Mouse (Mus musculus) myocyte (in vitro differentiated cells): Measurements from ENCODE around the gene Gm20388.

Experiments used
- CEBPB ChIP-seq: IDR thresholded peaks from 2 replicates; pipeline ENCODE4 v1.6.1; 2011; ENCODE audit warnings: mild to moderate bottlenecking, moderate library complexity; ENCODE audit not compliant: poor library complexity, insufficient read depth, severe bottlenecking
- E2F4 ChIP-seq: IDR thresholded peaks from one replicate; pipeline ENCODE4 v1.6.1; 2011; ENCODE audit warnings: mild to moderate bottlenecking, control low read depth, moderate library complexity; ENCODE audit not compliant: insufficient read depth
- POLR2A ChIP-seq: IDR thresholded peaks from one replicate; pipeline ENCODE4 v1.6.1; 2011; ENCODE audit warnings: low read depth, mild to moderate bottlenecking, control low read depth, moderate library complexity; ENCODE audit not compliant: insufficient read length
- TCF12 ChIP-seq: IDR thresholded peaks from one replicate; pipeline ENCODE4 v1.6.1; 2011; ENCODE audit warnings: mild to moderate bottlenecking, control low read depth; ENCODE audit not compliant: poor library complexity, insufficient read depth, severe bottlenecking

DNA sequence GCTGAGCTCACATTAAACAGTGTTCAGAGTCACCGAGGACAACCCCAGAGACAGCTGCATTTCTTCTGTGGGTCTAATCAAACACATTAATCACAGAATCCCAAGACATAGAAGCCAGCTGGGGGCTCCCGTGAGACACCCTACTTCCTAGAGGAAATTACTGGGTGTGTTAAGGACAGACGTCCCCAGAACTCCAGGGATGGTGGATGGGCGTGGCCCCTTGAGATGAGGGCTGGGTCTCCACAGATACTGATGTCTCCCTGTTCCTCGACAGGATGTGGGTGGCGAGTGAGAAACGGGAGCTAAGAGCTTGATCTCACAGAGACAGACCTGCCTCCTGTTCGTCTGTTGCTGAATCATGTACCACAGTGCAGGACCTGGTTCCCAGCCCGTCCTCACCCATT, 2432.2 kb downstream of the Gm20388 start:
- TF ChIP-seq POLR2A (peak; percentile 52), TCF12 (no peak), CEBPB (no peak), E2F4 (no peak)
